Mouse (Mus musculus) small intestine, adult 2 months (tissue): ENCODE results near the gene Rad51b. TPM values are rescaled to one million over a fixed set of nuclear protein-coding genes. Genes with fewer than 3 reads are reported as not detected.

Source experiments
- H3K27ac ChIP-seq: fragments of 200-500 bp; 2 replicates; pipeline ENCODE4 v1.5.1; 2012; ENCODE audit warnings: low read depth, low read length, control low read depth, inconsistent platforms; ENCODE audit not compliant: insufficient read depth
- H3K27me3 ChIP-seq: fragments of 200-500 bp; 2 replicates; pipeline ENCODE4 v1.6.1; 2012; ENCODE audit warnings: mild to moderate bottlenecking, moderate library complexity, low read length, inconsistent platforms; ENCODE audit not compliant: control insufficient read depth, insufficient read depth
- H3K36me3 ChIP-seq: fragments of 200-500 bp; 2 replicates; pipeline ENCODE4 v1.6.1; 2012; ENCODE audit warnings: mild to moderate bottlenecking, low read length, control low read depth, inconsistent platforms; ENCODE audit not compliant: control insufficient read depth, insufficient read depth
- H3K4me1 ChIP-seq: fragments of 200-500 bp; 2 replicates; pipeline ENCODE4 v1.6.1; 2012; ENCODE audit warnings: low read length, inconsistent platforms, mixed read lengths; ENCODE audit not compliant: control insufficient read depth, insufficient read depth, insufficient read length
- H3K4me3 ChIP-seq: fragments of 200-500 bp; 2 replicates; pipeline ENCODE4 v1.5.1; 2012; ENCODE audit warnings: low read depth, mild to moderate bottlenecking, control low read depth, inconsistent platforms, low read length, moderate library complexity
- CTCF ChIP-seq: fragments of 200-500 bp; IDR thresholded peaks from 2 replicates; pipeline ENCODE4 v1.5.1; 2012; ENCODE audit warnings: low read depth, mild to moderate bottlenecking, control low read depth, inconsistent platforms, low read length, moderate library complexity, mixed read lengths; ENCODE audit not compliant: insufficient replicate concordance, insufficient read length; ENCODE audit errors: extremely low read depth
- POLR2A ChIP-seq: fragments of 200-500 bp; IDR thresholded peaks from 2 replicates; pipeline ENCODE4 v1.6.1; 2012; ENCODE audit warnings: low read depth, mild to moderate bottlenecking, control low read depth, inconsistent platforms, low read length, moderate library complexity
- WGBS: fragments of 180-500 bp; shearing (Covaris S2); methylation state at CpG from one replicate; pipeline ENCODE4 v1.1.7; 2018; 5-methylcytosine and 5-hydroxymethylcytosine counted together
- polyA plus RNA-seq: library from polyadenylated mRNA; depleted of rRNA; stranded (reverse); fragments of >200 nt; gene quantifications from 2 replicates; pipeline ENCODE4 v1.2.3, GENCODE M21; 2012

The Rad51b gene
- polyA plus RNA-seq, 1 experiment: 0.46 TPM

DNA sequence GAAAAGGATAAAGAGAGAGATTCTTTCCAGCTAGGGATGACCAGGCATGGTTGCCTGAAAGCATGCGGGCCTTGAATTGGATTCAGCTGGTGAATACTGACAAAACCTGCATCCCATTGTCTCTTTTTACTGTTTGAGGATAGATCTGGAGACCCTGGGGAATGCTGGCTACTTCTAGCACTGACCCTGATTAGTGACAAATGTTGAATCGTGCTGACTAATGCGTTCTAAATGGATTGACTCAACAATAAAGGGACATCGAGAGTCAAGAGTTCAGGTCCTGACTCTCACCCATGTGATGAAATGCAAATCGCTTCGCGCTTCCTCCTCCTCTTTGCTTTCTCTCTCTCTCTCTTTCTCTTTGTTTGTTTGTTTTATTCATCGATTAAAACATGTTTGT is 515.3 kb downstream of the Rad51b start:
- no peak overlapping the region for H3K27ac ChIP-seq
- no peaks in the 10 kb centered on the region for H3K27me3 ChIP-seq
- H3K36me3 ChIP-seq: no peaks in the 10 kb centered on the region
- no peak for TF ChIP-seq POLR2A
- no peak for TF ChIP-seq CTCF
- H3K4me3 ChIP-seq: no peak overlapping the region
- H3K4me1 ChIP-seq: peaks cover 8% of the 10 kb centered on the region; the same call in 1 of the 2 replicates
- WGBS: 92% methylated on average over 8 of the region's 8 CpGs

DNA sequence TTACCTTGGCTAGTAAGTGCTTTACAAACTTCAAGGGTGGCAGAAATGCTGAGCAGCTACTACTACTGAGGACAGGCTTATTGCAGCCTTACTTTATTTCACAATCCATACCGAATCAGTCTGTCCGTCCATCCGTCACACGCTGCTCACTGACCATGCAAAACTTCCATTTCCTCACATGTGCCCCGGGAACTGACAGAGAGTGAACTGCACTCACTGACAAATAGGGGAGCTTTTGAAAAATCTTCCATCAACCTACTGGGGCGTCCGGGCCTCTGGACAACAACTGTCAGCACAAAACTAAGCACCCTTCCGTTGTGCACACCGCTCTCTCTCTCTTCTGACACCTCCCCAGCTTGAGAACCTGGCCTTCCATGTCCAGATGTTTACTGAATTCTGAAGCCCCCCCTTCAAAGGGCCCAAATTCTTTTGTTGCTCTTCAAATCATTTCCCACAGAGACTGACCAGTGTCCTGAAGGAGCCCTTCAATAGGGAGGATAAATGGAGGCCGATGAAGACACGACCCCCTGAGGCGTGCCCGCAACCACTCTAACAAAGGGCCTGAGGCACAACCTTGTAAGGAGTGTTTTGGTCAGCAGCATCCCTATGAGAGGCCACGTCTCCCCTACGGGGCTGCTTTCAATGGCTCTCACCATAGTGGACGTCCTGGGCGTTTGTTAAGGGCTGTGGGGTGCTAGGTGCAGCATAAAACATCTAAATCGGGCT is 515.9 kb downstream of the Rad51b start:
- H3K27me3 ChIP-seq: no peaks in the 10 kb centered on the region
- H3K4me3 ChIP-seq: no peak overlapping the region
- peaks cover 8% of the 10 kb centered on the region; the same call in 1 of the 2 replicates for H3K4me1 ChIP-seq
- no peak for TF ChIP-seq CTCF
- no peak for TF ChIP-seq POLR2A
- H3K36me3 ChIP-seq: no peaks in the 10 kb centered on the region
- H3K27ac ChIP-seq: no peak overlapping the region
- 92% methylated on average over 18 of the region's 18 CpGs for WGBS

DNA sequence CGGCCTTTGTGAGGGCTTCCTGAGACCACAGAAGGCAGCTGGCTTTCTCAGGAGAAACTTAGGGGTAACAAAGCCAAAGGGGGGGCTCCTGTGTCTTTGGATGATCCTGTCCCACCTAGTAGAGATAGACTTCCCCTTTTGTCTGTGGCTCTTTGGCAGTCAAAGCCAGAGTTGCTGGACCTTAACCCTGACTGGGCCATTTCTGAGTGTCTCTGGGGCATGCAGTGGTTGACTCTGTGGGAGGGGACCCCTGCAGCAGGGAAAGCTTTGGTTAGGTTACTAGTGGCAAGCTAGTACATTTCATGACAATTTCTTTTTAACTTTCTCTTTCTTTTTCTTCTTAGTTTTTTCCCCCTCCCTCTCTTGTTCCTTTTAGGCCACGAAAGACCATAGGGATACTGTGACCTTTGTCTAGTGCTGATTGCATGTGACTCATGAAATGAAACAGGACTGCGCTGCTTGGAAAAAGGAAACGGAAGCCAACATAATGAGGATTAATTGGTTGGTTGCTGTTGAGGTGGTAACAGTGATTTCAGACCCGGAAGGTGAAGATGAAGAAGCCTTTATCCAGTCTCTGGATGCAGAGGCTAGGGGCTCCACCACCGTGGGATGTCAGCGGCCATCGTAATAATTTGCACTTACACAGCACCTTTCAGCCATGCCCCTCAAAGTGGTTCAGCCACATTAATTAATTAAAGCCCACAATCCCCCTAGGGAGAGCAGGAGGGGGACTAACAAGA is 516.7 kb downstream of the Rad51b start:
- Histone ChIP-seq H3K27me3 (no peaks in the 10 kb centered on the region), H3K4me1 (peaks cover 8% of the 10 kb centered on the region; the same call in 1 of the 2 replicates), H3K36me3 (no peaks in the 10 kb centered on the region), H3K4me3 (no peak overlapping the region), H3K27ac (no peak overlapping the region; the same call in 1 of the 2 replicates)
- no peak for TF ChIP-seq POLR2A
- WGBS: 56% methylated on average over 8 of the region's 8 CpGs

DNA sequence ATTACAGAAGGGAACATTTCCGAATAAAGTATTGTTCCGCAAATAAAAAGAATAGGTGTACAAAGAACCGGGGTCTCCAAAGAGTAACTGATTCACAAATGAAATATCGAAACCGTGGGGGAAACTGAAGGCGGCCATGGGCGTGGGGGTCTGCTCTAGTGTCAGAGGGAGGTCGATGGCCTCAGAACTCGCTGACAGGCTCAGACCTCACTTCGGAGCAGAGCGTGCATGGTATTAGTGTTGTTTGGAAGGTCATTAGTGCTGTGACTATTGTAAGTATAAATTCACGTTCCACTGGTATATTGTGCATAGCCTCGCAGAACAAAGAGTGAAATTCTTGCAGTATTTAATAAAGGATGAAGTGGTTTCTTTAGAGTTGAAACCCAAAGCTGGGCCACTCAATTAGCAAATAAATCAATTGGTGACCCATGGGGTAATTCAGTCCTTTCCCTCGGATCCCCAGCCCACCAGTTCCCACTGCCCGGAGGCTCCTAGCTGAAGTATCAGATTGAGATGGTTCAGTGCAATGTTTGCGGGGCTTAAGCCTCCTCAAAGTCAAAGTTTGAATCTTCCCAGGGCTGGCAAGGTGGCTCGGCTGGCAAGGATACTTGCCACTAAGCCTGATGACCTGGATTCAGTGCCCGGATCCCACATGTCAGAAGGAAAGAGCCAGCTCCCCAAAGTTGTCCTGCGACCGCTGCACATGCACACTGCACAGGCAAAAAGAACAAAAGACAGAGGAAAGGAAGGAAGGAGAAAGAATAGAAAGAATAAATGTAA is 517.4 kb downstream of the Rad51b start:
- H3K27ac ChIP-seq: no peak overlapping the region
- H3K27me3 ChIP-seq: no peaks in the 10 kb centered on the region
- H3K36me3 ChIP-seq: no peaks in the 10 kb centered on the region
- H3K4me1 ChIP-seq: peaks cover 8% of the 10 kb centered on the region; the same call in 1 of the 2 replicates
- TF ChIP-seq CTCF (no peak), POLR2A (no peak)
- 96% methylated on average over 20 of the region's 20 CpGs for WGBS
- no peak overlapping the region for H3K4me3 ChIP-seq

DNA sequence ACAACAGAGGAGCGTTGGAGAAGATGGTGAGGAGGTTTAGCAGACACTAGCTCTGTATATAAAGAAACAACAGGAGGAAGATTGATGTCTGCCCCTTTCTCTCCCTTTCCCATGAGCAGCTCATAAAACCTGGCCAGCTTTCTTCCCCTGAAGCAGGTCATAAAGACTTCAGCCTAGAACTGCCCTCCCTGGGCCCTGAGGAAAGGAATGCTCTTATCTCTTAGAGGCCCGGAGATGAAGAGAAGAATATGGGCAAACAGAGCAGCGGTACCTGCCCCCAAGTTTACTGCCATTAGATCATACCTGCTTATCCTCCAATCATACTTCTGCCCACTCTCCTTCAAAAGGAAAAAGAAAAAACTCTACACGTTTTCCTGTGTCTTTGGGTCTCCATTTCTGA is 519.2 kb downstream of the Rad51b start:
- TF ChIP-seq POLR2A: no peak
- no peak for TF ChIP-seq CTCF
- WGBS: 34% methylated on average over 4 of the region's 4 CpGs
- no peaks in the 10 kb centered on the region for H3K36me3 ChIP-seq
- H3K27ac ChIP-seq: no peak overlapping the region
- peaks cover 11% of the 10 kb centered on the region; the same call in 1 of the 2 replicates for H3K4me1 ChIP-seq
- no peaks in the 10 kb centered on the region for H3K27me3 ChIP-seq
- H3K4me3 ChIP-seq: no peak overlapping the region

DNA sequence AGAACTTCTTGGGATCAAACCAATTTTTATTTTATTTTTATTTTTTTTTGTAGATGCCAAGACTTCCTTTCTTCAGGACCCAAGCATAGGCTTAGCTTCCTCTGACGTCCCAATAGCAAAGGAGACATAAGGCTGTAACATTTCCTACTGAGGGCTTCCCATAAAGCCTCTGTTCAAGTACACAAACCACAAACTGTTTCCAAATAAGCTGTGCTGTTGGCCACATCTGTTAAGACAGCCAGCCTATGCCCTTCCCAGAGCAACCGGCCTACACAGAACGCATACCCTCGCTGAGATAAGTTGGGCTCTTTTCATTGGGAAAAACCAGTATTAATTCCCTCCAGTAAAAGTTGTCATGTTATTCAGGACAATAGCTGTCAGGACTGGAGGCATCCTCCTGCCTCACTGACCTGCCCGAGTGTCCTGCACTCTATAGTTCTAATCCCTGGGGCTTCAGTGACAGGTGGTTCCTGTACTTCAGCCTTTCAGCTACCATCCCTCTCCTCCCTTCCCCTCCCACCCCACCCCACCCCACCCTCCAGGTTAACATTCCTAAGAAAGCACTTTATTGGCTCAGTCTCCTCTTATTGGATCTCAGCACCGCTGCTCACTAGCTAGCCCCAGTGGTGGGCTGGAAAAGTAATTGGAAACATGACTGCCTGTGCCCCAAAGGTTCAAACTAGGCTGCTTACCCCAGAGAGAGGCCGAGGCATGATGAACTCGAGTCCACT is 523.3 kb downstream of the Rad51b start:
- Histone ChIP-seq H3K36me3 (no peaks in the 10 kb centered on the region), H3K4me1 (peaks cover 12% of the 10 kb centered on the region; the same call in 1 of the 2 replicates), H3K27ac (no peak overlapping the region), H3K27me3 (no peaks in the 10 kb centered on the region), H3K4me3 (no peak overlapping the region)
- 67% methylated on average over 8 of the region's 8 CpGs for WGBS
- TF ChIP-seq CTCF: no peak
- no peak for TF ChIP-seq POLR2A
